Mouse (Mus musculus) lung, postnatal 4 days (tissue): Measurements from ENCODE around the gene Bcor.

Experiments
- DNase-seq, 2 experiments: peaks; one replicate each; pipeline ENCODE4 v3.0.0; 2021

Gene Bcor

DNA sequence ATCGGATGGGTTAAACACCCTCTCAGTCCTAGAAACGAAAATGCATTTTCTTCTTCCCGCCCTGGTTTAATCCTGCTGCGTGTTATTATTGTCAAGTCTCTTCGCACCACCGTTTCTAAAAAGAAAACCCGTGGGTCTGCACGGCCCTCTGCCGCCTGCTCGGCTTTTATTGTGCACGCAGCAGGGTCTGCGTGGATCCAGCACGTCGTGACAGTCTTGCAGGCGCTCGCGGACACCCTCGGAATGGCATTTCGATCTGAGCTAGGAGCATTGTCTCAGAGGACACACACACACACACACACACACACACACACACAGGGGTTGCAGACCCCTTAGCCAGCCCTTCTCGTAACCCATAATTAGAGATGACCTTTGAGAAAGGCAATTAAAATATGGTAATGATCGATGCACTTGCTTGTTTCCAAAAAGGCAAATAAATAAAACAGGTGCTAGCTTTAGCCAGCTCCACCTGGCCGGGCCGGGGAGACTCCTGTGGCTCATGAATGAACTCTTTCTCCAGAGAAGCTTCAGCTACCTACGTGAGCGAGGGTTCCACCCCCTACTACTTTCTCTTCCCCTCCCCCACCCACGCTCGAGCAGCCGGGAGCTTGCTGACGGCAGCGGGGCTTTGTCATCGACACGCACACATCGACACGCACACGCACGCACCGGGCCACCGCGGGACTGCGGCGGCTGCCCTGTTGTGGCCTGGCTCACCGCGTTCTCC, 8.7 kb downstream of the Bcor start:
- DNase-seq, result peak in 1 of 2 experiments; percentile 29

DNA sequence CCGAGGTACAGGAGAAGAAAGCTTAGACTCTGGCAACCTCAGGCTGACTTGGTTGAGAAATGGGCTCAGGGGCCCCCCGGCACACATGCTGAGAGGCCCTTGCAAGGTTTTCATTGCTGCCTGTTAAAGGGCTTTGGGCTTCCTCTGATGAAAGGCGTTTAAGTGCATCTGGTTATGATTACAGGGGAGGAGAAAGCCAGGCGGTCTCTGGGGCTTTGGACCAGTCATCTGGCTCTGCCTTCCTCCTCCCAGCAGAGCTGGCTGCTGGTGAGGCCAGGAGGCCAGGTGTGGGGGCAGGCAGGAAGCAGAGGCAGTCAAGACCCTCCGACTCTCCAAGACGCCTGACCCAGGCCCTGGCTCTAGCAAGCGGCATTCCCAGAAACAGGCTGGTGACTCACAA, 9.7 kb downstream of the Bcor start:
- no peak for DNase-seq

DNA sequence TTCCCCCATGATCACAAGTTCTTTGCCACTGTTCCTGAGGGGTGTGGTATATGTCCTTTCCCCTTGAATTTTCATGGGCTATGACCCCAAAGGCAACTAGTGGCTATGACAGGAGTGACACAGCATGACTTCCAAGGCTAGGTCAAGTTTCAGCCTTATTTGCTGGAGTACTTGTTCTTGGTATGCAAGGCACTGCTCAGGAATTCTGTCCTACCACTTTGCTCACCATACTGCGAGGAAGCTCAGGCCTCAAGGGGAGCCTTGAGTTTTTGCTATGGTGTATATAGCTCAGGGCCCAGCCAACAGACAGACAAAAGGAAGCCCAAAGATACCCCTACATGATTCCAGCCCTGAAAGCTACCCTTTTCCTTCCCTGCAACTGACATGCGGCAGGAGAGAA, 13.9 kb downstream of the Bcor start:
- DNase-seq, result no peak

DNA sequence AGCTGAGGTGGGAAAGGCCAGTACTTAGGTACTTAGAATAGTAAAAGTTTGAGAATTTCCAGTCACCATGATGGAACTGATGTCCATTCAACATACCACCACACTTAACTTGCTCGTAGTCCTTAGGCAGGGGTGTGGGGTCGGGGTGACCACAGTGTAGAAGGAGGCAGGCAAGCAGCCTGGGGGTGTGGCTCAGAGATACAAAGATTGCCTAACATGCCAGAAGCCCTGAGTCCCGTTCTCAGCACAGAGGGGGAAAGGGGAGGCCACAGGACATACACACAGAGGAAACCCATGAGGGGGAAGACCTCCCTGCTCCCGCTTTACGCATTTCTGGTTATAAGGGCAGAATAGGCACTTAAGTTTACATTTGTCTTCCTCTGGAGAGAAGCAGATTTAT, 17.3 kb downstream of the Bcor start:
- no peak for DNase-seq

DNA sequence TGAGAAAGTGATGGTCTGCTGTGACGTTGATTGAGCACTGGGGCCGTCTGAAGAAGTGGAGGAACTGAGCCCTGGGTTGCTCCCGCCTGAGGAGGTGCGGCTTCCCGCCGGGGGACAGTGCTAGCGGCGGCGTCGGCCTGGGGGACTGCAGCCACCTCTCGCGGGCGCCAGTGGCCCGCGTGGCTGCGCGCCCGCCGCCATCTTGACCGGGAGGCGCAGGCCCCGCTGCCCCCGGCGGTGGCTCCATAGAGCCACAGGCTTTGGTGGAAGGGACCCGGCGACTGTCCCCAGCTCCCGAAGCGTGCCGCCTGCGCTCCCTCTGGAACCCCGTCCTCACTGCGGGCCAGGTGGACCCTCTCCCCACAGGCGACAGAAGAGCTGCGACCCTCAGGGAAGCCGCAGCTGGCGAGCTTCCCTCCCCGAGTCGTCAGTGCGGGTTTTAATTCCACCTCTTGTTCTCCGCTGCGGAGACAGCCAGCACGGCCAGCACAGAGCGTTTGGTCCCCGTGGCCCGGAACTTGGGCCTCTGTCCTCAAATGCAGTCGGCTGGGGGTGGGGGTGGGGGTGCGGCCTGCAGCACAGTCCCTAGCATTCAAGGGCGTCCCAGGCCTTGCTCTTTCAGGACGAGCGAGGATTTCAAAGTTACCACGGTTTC, 19.9 kb downstream of the Bcor start:
- peak; percentile 51 to 57 for DNase-seq

DNA sequence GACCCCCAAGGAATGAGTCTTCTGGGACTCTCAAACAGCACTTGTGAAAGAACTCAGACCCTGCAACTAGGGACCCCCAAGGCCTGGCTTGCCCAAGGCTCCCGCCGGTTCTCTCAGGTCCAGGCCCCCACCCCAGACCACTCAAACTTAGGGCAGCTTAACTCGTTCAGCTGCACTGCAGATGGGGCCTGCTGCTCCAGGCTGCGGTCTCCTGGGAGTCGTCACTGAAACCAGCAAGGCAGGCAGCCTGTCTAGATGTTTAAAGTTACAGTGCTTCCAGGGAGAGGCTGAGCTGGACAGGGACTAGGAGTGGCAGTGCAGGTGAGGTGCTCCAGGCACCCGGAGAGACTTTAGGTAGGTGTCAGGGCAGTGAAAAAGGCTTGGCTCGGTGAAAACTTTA, 21.9 kb downstream of the Bcor start:
- no peak for DNase-seq

DNA sequence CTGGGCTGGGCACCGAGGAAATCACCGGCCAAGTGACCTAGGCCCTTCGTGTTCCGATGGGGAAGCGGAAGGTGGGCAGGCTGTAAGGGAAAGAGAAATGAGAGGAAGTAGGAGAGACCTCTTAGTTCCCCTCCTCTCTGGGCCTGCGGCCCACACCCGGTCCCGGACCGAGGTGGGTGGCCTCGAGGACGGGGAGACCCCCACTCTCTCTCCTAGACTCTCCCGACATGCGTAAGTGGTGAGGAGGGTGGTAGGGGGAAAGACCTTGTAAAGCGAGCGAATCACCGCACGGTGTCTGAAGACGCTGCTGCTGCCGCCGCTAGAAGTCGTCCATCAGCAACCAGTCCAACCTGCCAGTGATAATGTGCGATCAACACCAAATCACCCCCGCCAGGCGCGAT, 23.0 kb downstream of the Bcor start:
- DNase-seq, result peak in 1 of 2 experiments; percentile 41

DNA sequence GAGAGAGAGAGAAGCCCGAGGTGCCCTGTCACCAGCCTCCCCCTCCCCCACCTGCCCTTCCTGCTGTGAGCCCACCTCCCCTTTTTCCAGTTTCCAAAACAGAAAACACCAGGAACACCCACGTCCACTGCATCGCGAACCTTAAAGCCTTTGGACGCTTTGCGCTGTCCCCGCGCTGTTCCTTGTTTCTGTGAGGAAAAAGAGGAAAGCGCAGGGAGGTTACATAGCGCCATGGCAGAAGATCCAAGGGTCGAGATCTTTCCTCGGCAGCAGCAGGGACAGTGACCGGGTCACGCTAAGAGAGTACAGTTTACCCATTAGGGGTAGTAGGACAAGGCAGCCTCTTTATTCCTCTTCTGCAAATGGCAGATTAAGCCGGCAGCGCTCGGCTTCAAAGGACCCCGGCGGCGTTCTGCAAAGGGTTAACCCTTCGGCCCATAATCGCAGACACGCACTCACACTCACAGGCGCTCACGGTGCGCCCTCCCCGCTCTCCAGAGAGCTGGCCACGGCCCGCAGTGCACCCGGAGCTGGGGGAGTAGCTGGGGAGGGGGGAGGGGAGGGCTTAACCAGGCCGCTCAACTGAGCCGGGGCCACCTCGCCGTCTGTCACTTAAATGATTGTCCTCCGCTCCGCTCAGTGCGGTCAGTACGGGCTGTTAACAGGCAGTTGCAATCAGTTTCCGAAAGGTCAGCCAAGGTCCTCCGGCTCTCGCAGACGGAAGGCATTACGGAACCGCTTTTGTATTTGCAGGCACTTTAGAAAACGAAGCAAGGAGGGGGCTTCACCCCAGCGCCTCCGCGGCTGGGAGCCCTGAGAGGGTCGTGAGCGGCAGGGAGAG, 23.7 kb downstream of the Bcor start:
- DNase-seq, result peak; percentile 70 to 80

DNA sequence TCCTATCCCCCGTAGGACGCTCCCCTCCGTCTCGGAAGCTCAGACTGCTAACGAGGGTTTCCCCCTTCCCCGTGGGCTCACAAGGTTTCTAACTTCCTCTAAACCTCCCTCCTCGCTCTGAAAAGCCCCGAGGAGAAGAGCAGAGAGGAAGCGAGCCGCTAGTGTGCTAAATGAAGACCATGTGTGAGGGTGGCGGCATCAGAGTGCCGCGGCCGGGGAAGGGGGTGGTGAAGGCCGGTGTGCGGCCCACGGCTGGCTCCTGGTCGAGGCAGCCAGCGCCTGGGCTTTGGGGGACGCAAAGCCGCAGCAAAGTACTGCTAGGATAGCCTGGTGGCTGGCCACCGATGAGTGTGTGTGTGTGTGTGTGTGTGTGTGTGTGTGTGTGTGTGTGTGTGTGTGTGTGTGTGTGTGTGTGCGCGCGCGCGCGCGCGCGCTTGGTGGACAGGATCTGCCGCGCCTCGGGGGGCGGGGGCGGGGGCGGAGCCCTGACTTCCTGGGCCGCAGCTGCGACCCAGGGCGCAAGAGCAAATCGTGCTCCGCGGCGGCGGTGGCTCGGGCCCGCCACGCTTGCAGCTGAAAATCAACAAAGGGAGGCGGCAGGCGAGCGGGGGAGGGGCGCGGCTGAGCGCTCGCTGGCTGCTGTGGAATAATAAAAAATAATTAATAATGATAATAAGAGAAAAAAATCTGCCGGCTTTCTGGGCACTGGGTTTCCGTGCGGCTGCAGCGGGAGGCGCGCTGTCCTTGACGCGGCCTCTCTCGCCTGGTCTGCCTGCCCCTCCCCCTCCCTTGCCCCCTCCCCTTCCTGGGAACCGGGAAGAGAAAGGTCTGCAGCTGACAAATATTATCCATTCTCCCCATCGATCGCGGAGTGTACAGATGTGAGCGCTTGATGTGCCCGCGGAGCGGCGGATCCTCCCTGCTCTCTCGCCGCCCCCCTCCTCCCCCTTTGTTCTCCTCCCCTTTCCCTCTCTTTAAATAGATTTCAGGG, 24.7 kb downstream of the Bcor start:
- DNase-seq, result peak; percentile 80 to 90

DNA sequence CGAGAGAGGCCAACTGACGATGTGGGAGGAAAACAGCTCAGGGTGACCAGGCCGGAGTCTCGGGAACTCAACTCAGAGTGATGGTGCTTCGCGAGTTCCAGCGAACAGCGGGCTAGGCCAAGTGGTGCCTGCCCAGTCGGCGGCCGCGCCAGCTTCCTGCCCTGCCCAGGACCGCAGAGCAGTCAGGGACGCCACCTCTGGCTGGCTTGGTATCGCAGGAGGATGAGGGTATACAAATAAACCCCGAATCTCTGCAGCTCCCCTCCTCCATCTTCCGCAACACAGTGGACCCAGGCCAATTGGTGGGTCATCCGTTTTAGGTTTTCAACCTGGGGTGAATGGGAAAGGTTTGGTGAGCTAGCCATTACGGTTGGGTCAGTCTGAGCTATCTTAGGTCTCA, 25.6 kb downstream of the Bcor start:
- DNase-seq, result peak; percentile 83 to 88

DNA sequence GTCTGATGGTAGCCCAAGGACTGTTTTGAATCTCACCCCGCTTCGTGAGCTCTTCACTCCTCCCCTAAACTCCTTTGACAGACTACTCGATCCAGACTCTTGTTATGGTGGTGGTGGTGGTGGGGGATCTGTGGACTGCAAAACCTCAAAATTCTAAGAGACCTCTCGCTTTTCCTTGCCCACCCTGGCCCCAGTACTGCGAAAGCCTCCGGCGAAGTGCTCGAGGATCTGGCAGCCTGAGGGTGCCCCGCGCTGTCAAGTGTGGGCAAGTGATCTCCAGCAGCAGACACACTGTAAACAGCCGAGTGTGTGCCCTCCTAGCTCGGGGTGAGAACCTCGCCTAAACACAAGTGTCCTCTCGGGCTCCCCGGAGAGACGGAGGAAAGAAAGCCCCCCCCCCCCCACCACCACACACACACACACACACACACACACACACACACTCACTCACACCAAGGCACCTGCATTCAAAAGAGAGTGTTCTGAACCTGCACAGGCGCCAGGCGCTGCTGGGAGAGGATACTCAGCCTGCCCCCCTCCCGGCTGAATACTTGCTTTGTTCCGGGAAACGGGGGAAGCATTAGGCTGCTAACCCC, 26.2 kb downstream of the Bcor start:
- peak in 1 of 2 experiments; percentile 49 for DNase-seq

DNA sequence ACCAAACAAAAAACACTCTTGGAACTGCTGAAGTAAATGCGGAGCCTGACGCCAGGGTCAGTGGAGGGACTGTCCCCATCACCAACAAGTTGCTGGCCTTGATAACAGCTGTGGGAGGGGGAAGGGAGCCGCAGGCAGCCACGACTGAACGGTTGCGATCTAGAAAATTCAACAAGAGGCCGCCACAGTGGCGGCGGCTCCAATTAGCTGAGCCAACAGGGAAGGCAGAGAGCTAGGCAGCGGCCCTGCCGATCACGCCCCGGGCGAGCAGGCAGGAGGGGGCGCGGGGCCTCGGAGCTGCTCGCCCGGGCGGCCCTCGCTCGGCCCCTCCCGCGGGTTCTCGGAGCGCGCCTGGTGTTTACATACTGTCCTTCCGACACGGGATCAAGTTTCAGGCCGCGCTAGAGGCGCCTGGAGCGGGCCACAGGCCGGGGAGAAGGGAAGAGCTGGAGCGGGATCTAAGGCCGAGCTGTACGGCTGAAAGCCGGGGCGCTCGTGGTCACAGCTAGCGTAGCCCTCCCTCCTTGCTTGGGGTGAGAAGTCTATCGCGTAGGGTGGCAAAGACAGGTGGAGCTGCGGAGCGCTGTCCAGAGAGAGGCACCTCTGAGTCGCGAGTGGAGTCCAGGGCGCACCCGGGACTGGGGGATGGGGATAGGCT, 26.8 kb downstream of the Bcor start:
- DNase-seq, result peak; percentile 80 to 89

DNA sequence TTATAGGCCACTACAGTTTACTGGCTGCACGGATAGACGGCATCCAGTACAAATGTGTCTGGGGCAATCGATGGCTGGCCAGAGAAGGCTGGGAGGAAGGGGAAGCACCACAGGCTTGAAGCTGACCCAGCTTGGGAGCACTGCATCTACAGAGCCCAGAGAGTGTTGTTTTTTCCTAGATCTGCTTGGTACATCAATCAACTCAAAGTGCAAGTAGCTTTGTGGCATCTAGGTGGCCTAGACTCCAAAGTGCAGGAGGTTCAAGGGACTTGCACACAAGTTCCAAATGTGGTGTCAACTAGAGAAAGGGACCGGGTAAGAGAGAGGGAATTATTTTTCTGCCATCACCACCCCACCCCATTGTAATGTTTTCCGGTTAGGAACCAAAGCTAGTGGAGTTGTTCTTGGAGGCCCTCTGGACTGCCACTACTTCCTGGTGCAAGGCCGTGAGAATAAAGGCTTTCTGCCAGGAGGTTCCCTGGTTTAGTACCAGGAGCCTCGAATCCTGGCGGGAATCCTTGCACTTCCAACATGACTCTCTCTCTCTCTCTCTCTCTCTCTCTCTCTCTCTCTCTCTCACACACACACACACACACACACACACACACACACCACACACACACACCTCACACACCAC, 27.5 kb downstream of the Bcor start:
- DNase-seq, result no peak

DNA sequence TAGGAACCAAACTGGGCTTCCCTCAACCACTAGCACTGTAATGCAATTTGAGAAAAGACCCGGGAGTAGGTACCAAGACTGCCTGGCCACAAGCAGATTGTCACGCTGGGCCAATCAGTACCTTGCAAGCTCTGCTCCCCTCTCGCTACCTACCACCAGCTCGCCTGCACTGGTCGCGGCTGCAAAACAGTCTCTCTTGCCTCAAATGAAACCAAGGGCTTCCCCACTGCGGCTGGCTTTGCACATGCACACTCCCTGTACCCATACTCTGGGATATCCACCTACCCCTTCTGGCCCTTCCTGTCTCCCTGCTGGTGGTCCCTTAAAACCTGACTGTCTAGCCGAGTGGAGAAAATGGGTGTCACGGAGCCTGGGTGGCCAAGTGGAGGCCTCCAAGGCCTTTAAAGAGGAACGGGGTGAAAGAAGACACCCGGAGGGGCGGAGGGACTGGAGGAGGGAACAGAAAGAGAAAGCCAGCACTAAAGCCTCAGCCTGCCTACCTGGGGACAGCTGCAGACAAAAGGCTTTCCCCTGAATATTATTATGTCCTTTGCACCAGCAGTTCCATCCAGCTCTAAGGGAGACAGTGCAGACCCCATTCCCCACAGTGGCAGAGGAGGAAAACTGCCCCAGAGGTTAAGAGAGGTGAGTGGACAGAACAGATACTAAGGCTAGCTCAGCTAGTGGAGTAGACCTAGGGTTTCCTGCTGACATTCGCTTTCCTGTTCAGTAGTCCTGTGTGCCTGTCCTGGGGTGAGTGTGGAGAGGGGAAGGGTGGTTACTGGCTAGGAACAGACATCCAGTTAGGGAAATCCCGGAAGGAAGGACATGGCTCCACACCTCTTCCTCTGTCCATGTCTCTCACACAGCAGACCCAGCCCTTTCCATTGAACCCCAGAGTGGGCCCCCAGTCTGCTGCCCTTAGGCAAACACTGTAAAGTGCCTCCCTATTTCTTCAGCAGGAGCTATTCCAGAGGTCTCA, 30.0 kb downstream of the Bcor start:
- no peak for DNase-seq

DNA sequence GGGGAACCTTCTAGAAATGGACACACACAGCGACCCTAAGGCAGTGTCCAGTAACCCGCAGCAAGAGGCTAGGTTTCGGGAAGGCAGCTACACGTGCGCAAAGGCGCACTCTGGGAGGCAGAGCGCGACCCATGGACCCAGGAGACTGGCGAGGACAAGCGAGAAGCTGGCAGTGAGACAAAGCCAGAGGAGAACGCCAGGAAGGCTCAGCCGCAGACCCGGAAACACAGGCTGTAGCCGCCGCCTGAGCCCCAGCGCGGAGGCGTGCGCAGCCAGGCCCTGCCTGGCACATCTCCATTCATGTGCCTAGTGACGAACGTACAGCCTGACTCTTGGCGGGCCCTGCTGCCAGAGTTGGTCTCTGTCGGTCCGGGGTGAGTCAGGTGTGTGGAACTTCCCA, 30.9 kb downstream of the Bcor start:
- peak; percentile 76 to 88 for DNase-seq

DNA sequence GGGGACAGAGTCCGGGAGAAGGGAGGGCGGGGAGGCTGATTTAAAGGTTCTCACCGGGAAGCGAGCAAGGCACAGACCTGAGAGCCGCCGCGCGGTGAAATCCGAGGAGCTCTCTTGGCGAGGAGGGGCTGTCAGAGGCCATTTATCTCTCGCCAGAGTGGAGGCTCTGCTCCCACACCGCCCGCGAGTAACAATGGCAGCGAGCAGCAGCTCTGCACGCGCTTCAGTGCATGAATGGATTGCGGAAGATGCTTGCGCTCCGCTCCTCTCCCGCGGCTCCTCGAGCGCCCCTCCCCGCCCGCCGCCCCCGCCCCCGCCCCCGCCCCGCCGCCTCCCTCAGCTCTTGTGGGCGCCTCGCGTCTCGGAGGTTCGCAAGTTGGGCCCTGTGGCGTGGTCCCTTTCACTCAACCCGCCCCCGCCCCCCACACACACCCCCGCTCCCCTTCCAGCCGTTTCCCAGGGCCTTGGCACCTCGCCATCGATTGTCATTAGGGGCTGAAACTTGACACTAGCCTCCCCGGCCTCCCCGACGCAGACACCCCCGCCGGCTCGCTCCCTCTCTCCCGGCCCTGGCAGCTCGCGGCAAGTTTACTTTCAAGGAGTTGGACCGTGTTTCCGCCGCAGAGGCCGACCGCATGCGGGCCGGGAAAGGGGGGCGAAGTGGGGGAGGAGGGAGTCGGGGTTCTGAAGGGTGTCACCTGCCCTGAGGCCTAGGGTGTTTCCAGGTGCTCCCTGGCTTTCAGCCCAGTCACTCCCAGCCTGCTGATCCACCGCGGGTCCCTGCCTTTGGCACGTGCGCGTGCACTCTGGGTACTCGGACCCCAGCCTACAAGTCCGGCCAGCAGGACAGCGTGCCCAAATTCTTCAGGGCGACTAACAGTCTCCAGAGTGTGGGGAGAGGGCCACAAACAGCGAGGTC, 31.7 kb downstream of the Bcor start:
- DNase-seq, result peak; percentile 82 to 91

DNA sequence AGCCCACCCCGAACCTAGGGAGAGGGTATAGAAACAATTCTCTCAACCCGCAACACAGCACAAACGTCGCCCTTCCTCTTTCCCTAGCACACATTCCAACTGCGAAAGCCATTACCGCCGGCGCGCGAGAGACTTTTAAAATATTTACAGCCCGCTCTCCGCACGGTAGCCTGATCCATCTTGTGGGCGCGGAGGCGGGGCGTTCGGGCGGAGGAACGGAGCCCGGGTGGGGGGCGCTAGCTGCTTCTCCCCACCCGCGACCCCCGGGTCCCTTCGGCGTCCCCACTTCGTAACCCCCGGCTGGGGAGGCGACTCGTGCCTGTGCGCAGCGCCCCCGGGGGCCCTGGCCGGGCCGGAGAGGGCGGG, 32.4 kb downstream of the Bcor start:
- DNase-seq, result peak in 1 of 2 experiments; percentile 35

DNA sequence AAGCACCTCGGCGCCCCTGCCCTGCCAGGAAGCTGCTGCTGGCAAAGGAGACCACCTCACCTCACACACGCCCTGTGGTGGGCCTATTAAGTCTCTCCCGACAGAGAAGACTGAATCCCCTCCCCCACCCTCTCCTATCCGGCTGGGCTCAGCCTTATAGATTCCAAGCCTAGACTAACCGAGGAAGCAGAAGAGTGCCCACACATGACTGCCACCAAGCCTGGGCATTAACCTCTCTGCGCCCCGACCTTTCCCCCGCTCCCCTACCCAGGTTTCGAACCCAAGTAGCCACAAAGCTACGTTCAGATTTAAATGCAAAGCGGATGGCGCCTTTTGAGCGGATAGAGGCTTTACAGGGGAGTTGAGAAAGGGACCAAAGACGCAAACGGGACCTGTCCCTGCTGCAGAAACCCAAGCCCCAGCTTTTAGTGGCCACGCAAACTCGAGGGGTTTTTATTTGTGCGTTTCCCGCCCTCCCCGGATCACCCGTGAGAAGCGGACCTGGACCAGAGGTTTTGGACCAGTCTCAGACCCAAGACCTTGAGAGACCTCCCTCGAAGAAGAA, 33.0 kb downstream of the Bcor start:
- DNase-seq, result no peak
